Mouse (Mus musculus) small intestine, adult 2 months (tissue): ENCODE measurements around the gene Recql.

Experiments used
- CTCF ChIP-seq: fragments of 200-500 bp; IDR thresholded peaks from 2 replicates; pipeline ENCODE4 v1.5.1; 2012; ENCODE audit warnings: low read depth, mild to moderate bottlenecking, control low read depth, inconsistent platforms, low read length, moderate library complexity, mixed read lengths; ENCODE audit not compliant: insufficient replicate concordance, insufficient read length; ENCODE audit errors: extremely low read depth
- POLR2A ChIP-seq: fragments of 200-500 bp; IDR thresholded peaks from 2 replicates; pipeline ENCODE4 v1.6.1; 2012; ENCODE audit warnings: low read depth, mild to moderate bottlenecking, control low read depth, inconsistent platforms, low read length, moderate library complexity

DNA sequence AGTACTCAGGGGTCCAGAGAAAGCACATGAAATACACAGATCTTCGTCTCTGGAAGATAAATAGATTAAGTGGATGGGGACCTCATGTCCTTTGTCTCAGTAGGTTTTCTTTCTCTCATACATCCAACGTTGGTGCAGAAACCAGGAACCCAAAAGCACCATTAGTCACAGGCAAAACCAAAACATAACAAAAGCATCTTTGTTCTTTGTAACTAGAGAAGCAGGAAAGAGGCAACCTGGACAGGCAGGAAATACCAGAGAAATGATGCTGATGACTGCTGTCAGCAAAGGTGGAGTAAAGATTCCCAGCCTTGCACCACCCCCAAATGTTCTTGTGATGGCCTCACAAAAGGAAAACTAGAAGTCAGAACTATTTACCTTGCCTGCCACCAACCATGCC is 47.3 kb downstream of the Recql start:
- TF ChIP-seq POLR2A (no peak), CTCF (no peak)
